Mouse (Mus musculus): Measurements from ENCODE around the gene Cyp4f39. TPM values are rescaled to one million over a fixed set of nuclear protein-coding genes. Genes with fewer than 3 reads are reported as not detected.
A peak's percentile ranks its signal among the peaks of the same experiment; 100 is the strongest.
"Not testable (repeated sequence)": the region's sequence is repeated elsewhere in the genome, so short reads cannot be mapped to it uniquely, and the experiment has no call there.

Gene Cyp4f39
- total and polyA plus RNA-seq, 2 experiments = 0.18 to 0.49 TPM

- WGBS = 53% methylated on average over 6 of the region's 6 CpGs
- DNase-seq (ENCODE audit: extremely low read depth, low read depth, low spot score) = peak; percentile 33
Measured at GRCm38 (mm10) chr17:32534068-32534467, 81.5 kb downstream of the Cyp4f39 start.

GRCm38 (mm10) chr17:32536051-32536866 lies 83.7 kb downstream of the Cyp4f39 start, which contains the start of gene Cyp4f16:
Gene Cyp4f16, plus strand, starts transcription at chr17:32536558.
- peak within 1 kb of the TSS; percentile 39 for H3K4me3 ChIP-seq (ENCODE audit: insufficient read depth, low read depth, low read length)
- 0 out of 2 replicates have a peak within 1 kb of the TSS, but pooled peaks have one; percentile 21 for H3K9ac ChIP-seq (ENCODE audit: low read depth, low read length)
- whole genome bisulfite sequencing = 4% methylated on average over 5 of the region's 5 CpGs
- not testable (repeated sequence) for H3K79me2 ChIP-seq (ENCODE audit: control insufficient read depth, insufficient read depth, low read length); H3K36me3 ChIP-seq (ENCODE audit: control insufficient read depth, insufficient read depth, low read length); H3K27ac ChIP-seq (replicated peaks; ENCODE audit: insufficient read depth, low read depth, low read length); H3K4me1 ChIP-seq (ENCODE audit: control insufficient read depth, insufficient read depth, low read length); H3K27me3 ChIP-seq (ENCODE audit: control insufficient read depth, insufficient read depth, low read length)
- peak; percentile 29 for DNase-seq (ENCODE audit: extremely low read depth, low read depth, low spot score)

More at GRCm38 (mm10) chr17:32534068-32534467, 81.5 kb downstream of the Cyp4f39 start:
- Histone ChIP-seq H3K9ac (ENCODE audit: low read depth, low read length) (no peak overlapping the region), H3K27me3 (ENCODE audit: control insufficient read depth, insufficient read depth, low read length) (no peaks in the 10 kb centered on the region), H3K27ac (replicated peaks; ENCODE audit: insufficient read depth, low read depth, low read length) (no peak overlapping the region), H3K4me1 (ENCODE audit: control insufficient read depth, insufficient read depth, low read length) (peaks cover 2% of the 10 kb centered on the region; the same call in 1 of the 2 replicates), H3K4me3 (ENCODE audit: insufficient read depth, low read depth, low read length) (no peak overlapping the region), H3K36me3 (ENCODE audit: control insufficient read depth, insufficient read depth, low read length) (no peaks in the 10 kb centered on the region), H3K79me2 (ENCODE audit: control insufficient read depth, insufficient read depth, low read length) (no peaks in the 10 kb centered on the region)
- TF ChIP-seq POLR2A (IDR thresholded peaks at IDR 0.05; ENCODE audit: extremely low read depth, insufficient read depth, low read length) = no peak

DNA sequence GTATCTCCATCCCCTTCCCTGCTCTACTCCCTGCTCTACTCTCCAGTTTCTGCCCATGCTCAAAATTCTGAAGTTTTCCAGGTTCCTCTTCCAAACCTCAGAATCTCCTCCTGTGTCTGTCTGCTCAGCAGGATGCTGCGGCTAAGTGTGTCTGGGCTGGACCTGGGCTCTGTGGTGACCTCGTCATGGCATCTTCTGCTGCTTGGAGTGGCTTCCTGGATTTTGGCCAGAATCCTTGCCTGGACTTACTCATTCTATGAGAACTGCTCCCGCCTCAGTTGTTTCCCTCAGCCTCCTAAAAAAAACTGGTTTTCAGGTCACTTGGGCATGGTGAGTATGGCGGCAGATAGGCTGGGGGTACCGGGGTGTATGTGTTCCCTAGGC lies 84.3 kb downstream of the Cyp4f39 start:
- Histone ChIP-seq H3K9ac (ENCODE audit: low read depth, low read length) (0 out of 2 replicates have a peak overlapping the region, but pooled peaks have one; percentile 21), H3K4me3 (ENCODE audit: insufficient read depth, low read depth, low read length) (peak overlapping the region; percentile 39; the same call in 1 of the 2 replicates), H3K79me2 (ENCODE audit: control insufficient read depth, insufficient read depth, low read length) (no peaks in the 10 kb centered on the region), H3K36me3 (ENCODE audit: control insufficient read depth, insufficient read depth, low read length) (no peaks in the 10 kb centered on the region), H3K4me1 (ENCODE audit: control insufficient read depth, insufficient read depth, low read length) (peaks cover 2% of the 10 kb centered on the region; the same call in 1 of the 2 replicates), H3K27ac (replicated peaks; ENCODE audit: insufficient read depth, low read depth, low read length) (no peak overlapping the region), H3K27me3 (ENCODE audit: control insufficient read depth, insufficient read depth, low read length) (no peaks in the 10 kb centered on the region)
- no peak for DNase-seq (ENCODE audit: extremely low read depth, low read depth, low spot score)
- WGBS = 46% methylated on average over 5 of the region's 5 CpGs
- TF ChIP-seq CTCF (IDR thresholded peaks at IDR 0.05; ENCODE audit: low read depth, low read length) (no peak), POLR2A (IDR thresholded peaks at IDR 0.05; ENCODE audit: extremely low read depth, insufficient read depth, low read length) (no peak)

Other genes starting within 250 kb of the Cyp4f39 start
- 10.5 and 18.6 TPM in 2 replicates for gene Brd4, start 168.0 kb upstream of the Cyp4f39 start, total RNA-seq (2014; rRNA removed)
- gene Brd4, start 168.0 kb upstream of the Cyp4f39 start, polyA plus RNA-seq (2012; rRNA removed) = 18.3 and 18.4 TPM in 2 replicates
- 30.3 and 31.6 TPM in 2 replicates for gene Akap8, start 131.5 kb upstream of the Cyp4f39 start, total RNA-seq (2014; rRNA removed)
- gene Akap8, start 131.5 kb upstream of the Cyp4f39 start, polyA plus RNA-seq (2012; rRNA removed) = 29.0 and 47.9 TPM in 2 replicates
- 25.2 and 26.7 TPM in 2 replicates for gene Akap8l, start 102.1 kb upstream of the Cyp4f39 start, total RNA-seq (2014; rRNA removed)
- 40.5 and 62.0 TPM in 2 replicates for gene Akap8l, start 102.1 kb upstream of the Cyp4f39 start, polyA plus RNA-seq (2012; rRNA removed)
- gene Wiz, start 63.3 kb upstream of the Cyp4f39 start, total RNA-seq (2014; rRNA removed) = 1.8 and 2.7 TPM in 2 replicates
- 10.4 and 14.0 TPM in 2 replicates for gene Wiz, start 63.3 kb upstream of the Cyp4f39 start, polyA plus RNA-seq (2012; rRNA removed)
- 0.81 and 0.83 TPM in 2 replicates for gene Rasal3, start 49.1 kb upstream of the Cyp4f39 start, total RNA-seq (2014; rRNA removed)
- 1.2 and 1.6 TPM in 2 replicates for gene Rasal3, start 49.1 kb upstream of the Cyp4f39 start, polyA plus RNA-seq (2012; rRNA removed)
- 69.5 and 141 TPM in 2 replicates for gene Pglyrp2, start 28.6 kb upstream of the Cyp4f39 start, total RNA-seq (2014; rRNA removed)
- 198 and 251 TPM in 2 replicates for gene Pglyrp2, start 28.6 kb upstream of the Cyp4f39 start, polyA plus RNA-seq (2012; rRNA removed)
- 10.2 and 14.1 TPM in 2 replicates for gene Cyp4f17, start 53.3 kb downstream of the Cyp4f39 start, total RNA-seq (2014; rRNA removed)
- 18.7 and 20.1 TPM in 2 replicates for gene Cyp4f17, start 53.3 kb downstream of the Cyp4f39 start, polyA plus RNA-seq (2012; rRNA removed)
- 4.1 and 4.9 TPM in 2 replicates for gene Cyp4f16, start 83.8 kb downstream of the Cyp4f39 start, total RNA-seq (2014; rRNA removed)
- gene Cyp4f16, start 83.8 kb downstream of the Cyp4f39 start, polyA plus RNA-seq (2012; rRNA removed) = 3.4 and 5.1 TPM in 2 replicates
- not detected in 2 replicates for gene Cyp4f37, start 168.6 kb downstream of the Cyp4f39 start, total RNA-seq (2014; rRNA removed)
- gene Cyp4f37, start 168.6 kb downstream of the Cyp4f39 start, polyA plus RNA-seq (2012; rRNA removed) = not detected in 2 replicates
- not detected in 2 replicates for gene Cyp4f40, start 206.2 kb downstream of the Cyp4f39 start, total RNA-seq (2014; rRNA removed)
- 0.07 TPM in 1 of 2 replicates, not detected in the other for gene Cyp4f40, start 206.2 kb downstream of the Cyp4f39 start, polyA plus RNA-seq (2012; rRNA removed)
- gene Cyp4f15, start 232.9 kb downstream of the Cyp4f39 start, total RNA-seq (2014; rRNA removed) = 161 and 210 TPM in 2 replicates
- gene Cyp4f15, start 232.9 kb downstream of the Cyp4f39 start, polyA plus RNA-seq (2012; rRNA removed) = 202 and 205 TPM in 2 replicates